Mouse (Mus musculus) macrophage (primary cell): ENCODE data around the gene Nt5c2. TPM values are rescaled to one million over a fixed set of nuclear protein-coding genes. Genes with fewer than 3 reads are reported as not detected.

Source experiments
- H3K27ac ChIP-seq: fragments of 350-480 bp; formaldehyde crosslinking; 2 replicates; pipeline ENCODE4 v1.9.0; 2021
- H3K36me3 ChIP-seq: fragments of 350-480 bp; formaldehyde crosslinking; 2 replicates; pipeline ENCODE4 v1.9.0; 2021; ENCODE audit errors: inconsistent target
- H3K4me3 ChIP-seq: fragments of 350-480 bp; formaldehyde crosslinking; 2 replicates; pipeline ENCODE4 v1.9.0; 2021; ENCODE audit errors: inconsistent target
- H3K79me2 ChIP-seq: fragments of 350-480 bp; formaldehyde crosslinking; 2 replicates; pipeline ENCODE4 v1.9.0; 2021; ENCODE audit errors: inconsistent target
- WGBS: methylation state at CpG from one replicate; pipeline ENCODE4 v1.1.7; 2026; ENCODE audit warnings: inconsistent platforms; ENCODE audit not compliant: missing documents; 5-methylcytosine and 5-hydroxymethylcytosine counted together
- polyA plus RNA-seq: library from polyadenylated mRNA; stranded (reverse); fragments of 250-400 nt; gene quantifications from 3 replicates; pipeline ENCODE4 v1.2.4, GENCODE M21; 2018; ENCODE audit warnings: inconsistent platforms

The Nt5c2 gene
- polyA plus RNA-seq, 1 experiment from 2014 or later: 47.8 TPM

GRCm38 (mm10) chr19:47031770-47032169 is 16.8 kb upstream of the Nt5c2 start:
- H3K4me3 ChIP-seq: no peak overlapping the region
- H3K36me3 ChIP-seq: no peaks in the 10 kb centered on the region
- no peaks in the 10 kb centered on the region for H3K79me2 ChIP-seq
- no peak overlapping the region for H3K27ac ChIP-seq
- 94% methylated on average over 6 of the region's 6 CpGs for WGBS

GRCm38 (mm10) chr19:47029796-47030195 is 14.8 kb upstream of the Nt5c2 start:
- Histone ChIP-seq H3K27ac (no peak overlapping the region), H3K36me3 (no peaks in the 10 kb centered on the region), H3K4me3 (no peak overlapping the region), H3K79me2 (no peaks in the 10 kb centered on the region)
- 95% methylated on average over 9 of the region's 9 CpGs for WGBS

- WGBS: 94% methylated on average over 4 of the region's 4 CpGs
- no peak overlapping the region for H3K27ac ChIP-seq
- no peak overlapping the region for H3K4me3 ChIP-seq
- no peaks in the 10 kb centered on the region for H3K36me3 ChIP-seq
- no peaks in the 10 kb centered on the region for H3K79me2 ChIP-seq
Observed at GRCm38 (mm10) chr19:47026513-47026912, 11.6 kb upstream of the Nt5c2 start.

DNA sequence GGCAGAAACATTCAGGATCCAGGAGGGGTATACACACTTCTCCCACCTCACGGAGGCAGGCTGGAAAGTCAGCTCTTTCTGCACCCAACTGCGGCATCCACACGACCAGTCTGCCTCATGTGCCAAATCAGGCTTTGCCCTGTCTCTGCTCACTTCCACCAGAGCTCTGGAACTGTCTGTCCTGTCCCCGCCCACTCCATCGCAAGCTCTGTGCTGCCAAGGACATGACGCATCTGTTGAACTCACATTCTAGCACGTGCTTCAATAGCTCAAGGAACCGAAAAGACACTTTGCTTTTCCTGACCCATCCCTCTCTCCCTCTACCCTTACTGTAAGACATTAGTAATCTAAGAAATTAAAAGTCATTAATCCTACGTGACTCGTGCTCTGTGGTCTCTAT is 10.0 kb upstream of the Nt5c2 start:
- Histone ChIP-seq H3K27ac (no peak overlapping the region), H3K4me3 (no peak overlapping the region), H3K36me3 (no peaks in the 10 kb centered on the region), H3K79me2 (no peaks in the 10 kb centered on the region)
- WGBS: 88% methylated on average over 10 of the region's 10 CpGs

GRCm38 (mm10) chr19:47023546-47023945 is 8.6 kb upstream of the Nt5c2 start:
- Histone ChIP-seq H3K79me2 (no peaks in the 10 kb centered on the region), H3K27ac (no peak overlapping the region), H3K4me3 (no peak overlapping the region), H3K36me3 (no peaks in the 10 kb centered on the region)
- 87% methylated on average over 13 of the region's 13 CpGs for WGBS

DNA sequence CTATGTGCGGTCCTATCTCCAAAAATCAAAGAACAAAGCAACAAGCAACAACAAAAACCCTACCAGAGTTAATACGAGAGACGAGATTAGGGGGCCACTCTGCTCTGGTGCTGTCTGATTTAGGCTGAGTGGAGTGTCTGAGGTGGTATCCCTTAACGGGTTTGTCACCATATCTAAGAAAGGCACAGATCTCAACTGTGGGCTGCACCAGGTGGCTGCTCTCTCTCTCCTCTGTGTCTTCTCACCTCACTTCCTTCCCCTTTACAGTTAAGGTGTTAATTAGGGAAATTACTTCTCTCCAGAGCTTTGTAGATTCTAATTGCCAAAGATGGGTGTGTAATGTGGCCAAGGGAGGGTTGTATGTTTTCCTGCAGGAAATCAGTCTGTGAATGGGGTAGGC is 7.8 kb upstream of the Nt5c2 start:
- no peak overlapping the region for H3K27ac ChIP-seq
- 65% methylated on average over 4 of the region's 4 CpGs for WGBS

GRCm38 (mm10) chr19:47019326-47019725 is 4.4 kb upstream of the Nt5c2 start:
- Histone ChIP-seq H3K79me2 (no peaks in the 10 kb centered on the region), H3K36me3 (no peaks in the 10 kb centered on the region), H3K4me3 (no peak overlapping the region), H3K27ac (no peak overlapping the region)
- 63% methylated on average over 6 of the region's 6 CpGs for WGBS

More for the DNA sequence above, 7.8 kb upstream of the Nt5c2 start:
- Histone ChIP-seq H3K79me2 (no peaks in the 10 kb centered on the region), H3K4me3 (no peak overlapping the region), H3K36me3 (no peaks in the 10 kb centered on the region)

GRCm38 (mm10) chr19:47018330-47018729 is 3.4 kb upstream of the Nt5c2 start:
- no peak overlapping the region for H3K4me3 ChIP-seq
- 54% methylated on average over 2 of the region's 2 CpGs for WGBS
- no peaks in the 10 kb centered on the region for H3K36me3 ChIP-seq
- no peaks in the 10 kb centered on the region for H3K79me2 ChIP-seq
- H3K27ac ChIP-seq: no peak overlapping the region

DNA sequence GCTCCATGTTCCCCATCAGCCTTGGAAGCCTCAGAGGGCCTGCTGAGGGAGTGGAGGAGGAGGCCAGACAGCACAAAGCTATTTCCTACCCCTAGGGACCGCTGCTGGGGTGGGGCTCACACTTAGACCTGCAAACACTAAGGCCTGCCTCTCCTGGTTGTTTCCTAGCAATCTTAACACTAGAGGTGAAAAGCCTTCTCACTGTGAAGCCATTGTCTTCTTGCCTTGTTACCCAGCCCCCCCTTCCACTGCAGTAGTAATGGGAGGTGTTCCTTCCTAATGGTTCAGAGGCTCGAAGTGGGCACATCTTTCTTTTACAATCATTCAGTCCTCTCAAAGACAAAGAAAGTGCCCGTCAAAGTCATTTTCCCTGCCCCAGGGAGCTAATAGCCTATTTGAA is 2.9 kb upstream of the Nt5c2 start:
- 9% methylated on average over 3 of the region's 3 CpGs for WGBS
- H3K79me2 ChIP-seq: no peaks in the 10 kb centered on the region
- H3K27ac ChIP-seq: no peak overlapping the region
- no peaks in the 10 kb centered on the region for H3K36me3 ChIP-seq
- H3K4me3 ChIP-seq: no peak overlapping the region

- no peaks in the 10 kb centered on the region for H3K79me2 ChIP-seq
- no peak overlapping the region for H3K4me3 ChIP-seq
- H3K27ac ChIP-seq: no peak overlapping the region
- WGBS: 6% methylated on average over 14 of the region's 15 CpGs
- H3K36me3 ChIP-seq: no peaks in the 10 kb centered on the region
Observed at GRCm38 (mm10) chr19:47016487-47016886, 1.5 kb upstream of the Nt5c2 start.

- Histone ChIP-seq H3K79me2 (no peaks in the 10 kb centered on the region), H3K36me3 (no peaks in the 10 kb centered on the region), H3K4me3 (no peak overlapping the region), H3K27ac (no peak overlapping the region)
- WGBS: 7% methylated on average over 9 of the region's 9 CpGs
Observed at GRCm38 (mm10) chr19:47015965-47016364, 1.0 kb upstream of the Nt5c2 start.

DNA sequence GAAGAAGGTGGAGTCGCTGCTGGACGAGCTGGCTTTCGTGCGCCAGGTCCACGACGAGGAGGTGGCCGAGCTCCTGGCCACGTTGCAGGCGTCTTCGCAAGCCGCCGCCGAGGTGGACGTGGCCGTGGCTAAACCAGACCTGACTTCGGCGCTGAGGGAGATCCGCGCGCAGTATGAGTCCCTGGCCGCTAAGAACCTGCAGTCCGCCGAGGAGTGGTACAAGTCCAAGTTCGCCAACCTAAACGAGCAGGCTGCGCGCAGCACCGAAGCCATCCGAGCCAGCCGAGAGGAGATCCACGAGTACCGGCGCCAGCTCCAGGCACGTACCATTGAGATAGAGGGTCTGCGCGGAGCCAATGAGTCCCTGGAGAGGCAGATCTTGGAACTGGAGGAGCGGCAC is 443 bp upstream of the Nt5c2 start:
- Histone ChIP-seq H3K4me3 (no peak overlapping the region), H3K79me2 (no peaks in the 10 kb centered on the region), H3K27ac (no peak overlapping the region), H3K36me3 (no peaks in the 10 kb centered on the region)
- WGBS: 6% methylated on average over 37 of the region's 37 CpGs

DNA sequence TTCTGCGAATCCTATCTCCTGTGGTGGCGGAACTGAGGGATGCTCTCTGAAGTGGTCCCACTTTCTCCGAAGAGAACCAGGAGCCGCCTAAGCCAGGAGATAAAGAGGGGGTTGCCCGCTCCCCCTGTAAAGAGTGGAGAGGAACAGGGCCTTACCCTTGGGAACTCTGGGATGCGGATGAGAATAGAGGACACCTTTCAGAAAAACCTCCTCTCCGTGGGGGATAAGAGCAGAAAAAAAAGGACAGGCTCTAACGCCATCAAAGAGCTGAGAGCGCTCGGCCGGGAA is 850 bp downstream of the Nt5c2 start:
- WGBS: 4% methylated on average over 11 of the region's 11 CpGs
- Histone ChIP-seq H3K36me3 (no peaks in the 10 kb centered on the region), H3K27ac (no peak overlapping the region), H3K79me2 (no peaks in the 10 kb centered on the region), H3K4me3 (no peak overlapping the region)

GRCm38 (mm10) chr19:47013340-47014158 is 1.4 kb downstream of the Nt5c2 start:
- H3K79me2 ChIP-seq: no peaks in the 10 kb centered on the region
- no peaks in the 10 kb centered on the region for H3K36me3 ChIP-seq
- 26% methylated on average over 20 of the region's 20 CpGs for WGBS
- H3K27ac ChIP-seq: no peak overlapping the region
- no peak overlapping the region for H3K4me3 ChIP-seq

- no peaks in the 10 kb centered on the region for H3K36me3 ChIP-seq
- H3K27ac ChIP-seq: no peak overlapping the region
- 89% methylated on average over 15 of the region's 15 CpGs for WGBS
- H3K4me3 ChIP-seq: no peak overlapping the region
- H3K79me2 ChIP-seq: no peaks in the 10 kb centered on the region
Observed at GRCm38 (mm10) chr19:47012521-47013130, 2.3 kb downstream of the Nt5c2 start.

DNA sequence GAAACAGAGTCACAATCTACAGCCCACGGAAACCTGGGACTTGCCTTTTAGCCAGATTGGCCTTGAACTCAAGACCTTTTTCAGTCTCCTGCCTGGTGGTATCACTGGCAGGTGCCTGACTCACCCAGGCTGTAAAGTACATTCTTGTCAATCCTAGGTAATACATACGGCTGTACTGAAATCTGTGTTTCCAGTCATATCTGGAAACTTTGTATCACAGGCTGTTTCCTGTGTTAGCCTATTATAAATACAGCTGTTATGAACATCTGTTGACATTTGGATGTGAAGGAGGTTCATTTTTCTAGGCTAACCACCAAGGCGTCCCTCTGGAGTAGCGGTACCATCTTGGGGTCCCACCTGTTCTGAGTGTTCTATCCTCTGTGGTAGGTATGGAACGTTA is 5.0 kb downstream of the Nt5c2 start:
- H3K4me3 ChIP-seq: no peak overlapping the region
- H3K27ac ChIP-seq: no peak overlapping the region
- whole genome bisulfite sequencing: 85% methylated on average over 5 of the region's 5 CpGs
- no peaks in the 10 kb centered on the region for H3K79me2 ChIP-seq
- H3K36me3 ChIP-seq: no peaks in the 10 kb centered on the region
